Mouse (Mus musculus) kidney, adult 2 months (tissue): ENCODE measurements around the gene Gipc2.

Source experiments
- CTCF ChIP-seq: fragments of 200-500 bp; conservative IDR thresholded peaks from 2 replicates; pipeline ENCODE4 v1.5.1; 2011; ENCODE audit warnings: low read depth, mild to moderate bottlenecking, control low read depth, low read length, moderate library complexity, mixed read lengths; ENCODE audit not compliant: insufficient read depth, insufficient read length
- POLR2A ChIP-seq: fragments of 200-500 bp; IDR thresholded peaks from one replicate; pipeline ENCODE4 v1.6.1; 2011; ENCODE audit warnings: low read depth, low read length, control low read depth

DNA sequence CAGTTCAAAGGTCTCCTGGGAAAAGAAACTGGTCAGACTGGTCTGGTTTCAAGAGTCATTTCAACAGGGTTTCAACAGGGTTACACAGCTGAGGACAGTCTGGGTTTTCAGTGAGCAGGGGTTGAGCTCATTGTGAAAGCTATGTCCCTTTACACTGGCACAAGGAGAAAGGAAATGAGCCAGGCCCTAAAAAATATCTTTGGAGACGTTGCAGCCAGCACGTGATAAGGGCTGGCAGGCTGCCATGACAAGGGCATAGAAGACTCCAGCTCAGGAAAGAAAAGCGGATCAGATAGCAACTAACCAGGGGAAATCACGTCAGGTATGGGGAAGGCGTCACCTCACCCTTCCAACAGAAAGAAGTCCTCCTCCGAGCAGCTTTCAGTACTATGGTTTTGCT, 43.9 kb downstream of the Gipc2 start:
- no peak for TF ChIP-seq CTCF
- no peak for TF ChIP-seq POLR2A
